Mouse (Mus musculus): ENCODE data around the gene Tmsb4x.

GRCm38 (mm10) chrX:167227138-167227537 lies 18.0 kb upstream of the Tmsb4x start:
- TF ChIP-seq GATA1 (IDR thresholded peaks at IDR 0.05; ENCODE audit: borderline replicate concordance, low read length) (no peak), FLI1 (IDR thresholded peaks at IDR 0.05; ENCODE audit: low read length) (no peak)
